Mouse (Mus musculus) common myeloid progenitor, adult 5-6 weeks (primary cell): Measurements from ENCODE around the gene Ablim1. TPM values are rescaled to one million over a fixed set of nuclear protein-coding genes. Genes with fewer than 3 reads are reported as not detected.

Experiments
- total RNA-seq: library from RNA; stranded (forward); fragments of 200-1000, 187-1606 nt; gene quantifications from 2 replicates; pipeline ENCODE4 v1.2.3, GENCODE M21; 2017

Gene Ablim1
- total RNA-seq, 1 experiment from 2014 or later = 11.7 TPM

Other genes with a start within 250 kb of the Ablim1 start
- gene Fam160b1, start 45.8 kb upstream of the Ablim1 start, total RNA-seq = 17.1 and 22.4 TPM in 2 replicates
- gene Trub1, start 138.0 kb upstream of the Ablim1 start, total RNA-seq = 20.1 and 20.6 TPM in 2 replicates